Mouse (Mus musculus) v-Abl transformed pro-B cells (cell line): ENCODE data around the gene Tnrc18.

Experiments
- in situ Hi-C, 2 experiments: fragments of 400-800 bp; cut with MboI; formaldehyde crosslinking; loops; one replicate each; pipeline ENCODE4 v1.15.1; 2025; ENCODE audit not compliant: unreplicated experiment in 2 of 2

Gene Tnrc18

DNA sequence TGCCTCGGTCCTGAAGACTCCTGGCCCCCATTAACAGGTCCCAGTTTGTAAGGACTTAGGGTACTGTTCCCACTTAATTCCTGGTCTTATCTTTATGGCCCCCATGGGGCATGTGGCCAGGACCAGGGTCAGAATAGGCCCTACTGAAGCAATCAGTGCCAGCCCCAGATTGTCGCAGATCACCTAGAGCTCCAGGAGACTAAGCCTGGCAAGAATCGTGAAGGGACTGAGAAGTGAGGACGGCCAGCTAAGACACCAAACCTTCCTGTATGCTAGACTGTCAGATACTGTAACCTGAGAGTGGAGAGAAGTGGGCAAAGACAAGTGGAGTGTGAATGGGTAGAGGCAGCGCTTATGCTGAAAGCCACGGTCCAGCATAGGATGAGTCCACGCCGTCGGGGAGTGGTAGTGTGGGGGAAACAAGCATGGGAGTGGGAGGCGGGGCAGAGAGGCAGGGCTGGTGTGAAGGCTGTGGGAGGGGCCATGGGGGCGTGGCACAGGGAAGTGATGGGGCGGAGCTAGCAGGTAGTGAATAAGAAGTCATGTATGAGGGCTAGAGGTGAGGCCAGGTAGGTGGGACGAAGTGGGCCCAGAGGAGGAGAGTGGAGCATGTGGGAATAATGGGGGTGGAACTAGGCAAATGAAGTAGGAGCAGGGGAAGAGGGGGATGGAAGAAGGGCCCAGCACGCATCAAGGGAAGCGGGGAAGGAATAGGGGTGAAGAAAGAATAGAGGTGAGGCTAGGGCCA, 116.4 kb downstream of the Tnrc18 start:
- in situ Hi-C loops, result no loop called here

DNA sequence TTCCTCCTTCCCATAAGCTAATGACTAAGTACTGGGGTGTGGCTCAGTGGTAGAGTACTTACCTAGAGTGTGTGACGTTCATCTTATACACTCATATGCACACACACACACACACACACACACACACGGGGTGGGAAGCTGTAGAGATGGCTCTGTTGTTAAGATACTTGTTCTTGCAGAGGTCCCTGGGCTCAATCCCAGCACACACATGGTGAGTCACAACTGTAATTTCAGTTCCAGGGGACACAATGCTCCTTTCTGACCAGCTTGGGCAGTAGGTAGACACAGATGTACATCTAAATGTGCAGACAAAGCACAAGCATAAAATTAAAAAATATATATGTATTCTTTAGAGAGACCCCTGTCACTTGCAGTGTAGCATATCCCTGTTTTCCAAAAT, 119.7 kb downstream of the Tnrc18 start:
- in situ Hi-C loops, result no loop called here

DNA sequence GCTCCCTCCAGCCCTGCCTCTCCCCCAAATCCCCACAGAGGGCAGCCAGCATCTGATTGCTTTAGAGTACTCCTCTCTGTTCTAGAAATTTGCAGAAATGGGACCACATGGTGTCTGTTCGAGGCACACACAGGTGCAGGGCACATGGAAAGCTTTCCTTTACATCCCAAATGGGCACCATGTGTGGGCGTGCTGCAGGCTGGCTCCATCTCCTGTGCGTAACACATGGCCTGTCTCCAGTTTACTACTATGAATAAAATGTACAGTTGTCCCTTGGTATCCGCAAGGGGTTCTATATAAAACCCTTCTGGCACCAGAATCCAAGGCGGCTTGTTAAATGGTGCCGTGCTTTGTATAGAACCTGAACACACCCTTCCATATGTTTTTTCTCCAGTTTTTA, 120.6 kb downstream of the Tnrc18 start:
- in situ Hi-C loops, result no loop called here

GRCm38 (mm10) chr5:142696258-142696657, 121.2 kb downstream of the Tnrc18 start:
- in situ Hi-C loops, result no loop called here

GRCm38 (mm10) chr5:142694627-142695340, 122.7 kb downstream of the Tnrc18 start:
- in situ Hi-C loops, result no loop called here

GRCm38 (mm10) chr5:142693738-142694430, 123.6 kb downstream of the Tnrc18 start:
- in situ Hi-C loops, result no loop called here

DNA sequence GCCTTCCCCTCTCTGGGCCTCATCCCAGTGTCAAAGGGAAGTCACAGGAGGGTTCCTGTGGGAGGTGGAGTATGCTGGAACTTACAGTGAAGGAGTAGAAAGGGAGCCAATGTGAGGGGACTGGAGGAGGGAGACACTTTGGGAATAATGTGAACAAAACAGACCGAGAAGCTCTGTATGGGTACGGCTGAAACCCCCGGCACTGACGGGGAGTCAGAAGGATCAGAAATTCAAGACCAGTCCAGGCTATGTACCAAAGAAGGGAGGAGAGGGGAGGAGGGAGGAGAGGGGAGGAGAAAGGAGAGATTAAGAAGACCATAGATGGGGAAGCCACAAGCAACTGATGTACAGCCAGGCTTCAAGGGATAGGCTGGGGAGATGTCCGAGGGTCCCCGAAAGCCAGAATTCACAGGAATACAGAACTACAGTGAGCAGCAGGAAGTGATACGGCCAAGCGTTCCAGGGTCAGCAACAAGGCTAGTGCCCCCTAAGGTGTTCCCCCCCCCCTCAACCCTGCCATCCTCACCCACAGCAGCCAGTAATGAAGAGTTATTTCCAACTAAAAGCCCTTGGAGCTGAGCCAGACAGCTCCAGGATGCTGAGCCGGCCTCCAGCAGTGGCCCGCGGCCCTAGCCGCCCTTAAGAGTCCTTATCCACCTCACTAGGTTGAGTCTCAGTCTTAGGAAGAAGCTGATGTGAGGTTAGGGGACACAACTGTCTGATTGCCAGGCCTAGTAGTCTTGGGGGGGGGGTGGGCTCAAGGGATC, 124.3 kb downstream of the Tnrc18 start:
- in situ Hi-C loops, result no loop called here

DNA sequence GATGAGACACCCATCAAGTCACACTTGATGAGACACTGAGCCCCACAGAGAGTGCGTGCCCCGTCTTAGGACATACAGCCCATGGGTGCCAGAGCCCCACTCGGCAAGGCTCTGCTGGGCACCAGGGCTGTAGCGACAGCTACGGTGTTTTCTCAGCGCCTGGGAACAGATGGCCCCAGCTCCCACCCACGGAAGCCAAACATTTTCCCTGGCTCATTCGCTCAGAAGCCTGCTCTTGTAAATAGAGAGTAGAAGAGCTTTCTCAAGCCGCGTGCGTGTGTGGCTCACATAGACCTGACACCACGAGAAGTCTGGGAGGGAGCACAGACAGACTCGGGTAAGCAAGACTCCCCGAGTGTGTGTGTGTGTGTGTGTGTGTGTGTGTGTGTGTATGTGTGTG, 125.2 kb downstream of the Tnrc18 start, which contains the start of gene Slc29a4:
Slc29a4 (plus strand) TSS at position 265 of the 400 bp plus-strand sequence.
- in situ Hi-C loops, result no loop called here

- in situ Hi-C loops, result no loop called here
Observed at GRCm38 (mm10) chr5:142690343-142690742, 127.1 kb downstream of the Tnrc18 start.

GRCm38 (mm10) chr5:142688866-142689265, 128.6 kb downstream of the Tnrc18 start:
- in situ Hi-C loops, result no loop called here

DNA sequence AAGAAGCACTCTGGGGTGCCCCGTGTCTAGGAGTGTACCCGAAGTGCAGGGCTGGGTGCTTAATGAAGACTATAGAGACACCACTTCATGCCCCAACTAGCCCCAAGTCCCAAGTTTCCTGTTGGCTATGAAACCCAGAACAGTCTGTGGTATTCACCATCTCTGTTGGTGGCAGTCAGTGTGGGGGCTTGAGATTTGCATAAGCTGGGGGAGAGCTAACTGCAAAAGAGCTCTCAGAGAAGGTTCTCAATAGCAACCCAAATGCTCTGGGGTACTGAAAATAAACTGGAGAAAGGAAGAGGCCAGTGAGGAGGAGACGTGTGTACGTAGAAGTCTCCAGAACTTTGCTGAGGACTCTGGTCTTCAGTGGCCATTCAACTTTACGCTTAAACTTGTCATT, 134.9 kb downstream of the Tnrc18 start:
- in situ Hi-C loops, result no loop called here

- in situ Hi-C loops, result no loop called here
Observed at GRCm38 (mm10) chr5:142681911-142682310, 135.6 kb downstream of the Tnrc18 start.

DNA sequence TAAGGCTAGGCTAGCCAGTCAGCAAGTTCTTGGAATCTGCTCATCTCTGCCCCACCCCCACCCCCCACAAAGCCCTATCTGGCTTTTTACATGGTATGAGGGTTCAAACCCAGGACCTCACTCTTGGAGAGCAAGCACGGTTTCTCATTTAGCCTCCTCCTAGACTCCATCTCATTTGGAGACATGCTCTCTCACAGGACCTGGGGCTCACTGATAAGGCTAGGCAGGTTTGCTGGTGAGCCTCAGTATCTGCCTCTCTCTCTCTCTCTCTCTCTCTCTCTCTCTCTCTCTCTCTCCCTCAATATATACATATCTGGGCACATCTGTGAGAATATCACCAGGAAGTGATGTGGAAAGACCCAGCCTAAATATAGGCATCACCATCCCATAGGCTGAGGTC, 138.4 kb downstream of the Tnrc18 start:
- in situ Hi-C loops, result no loop called here

GRCm38 (mm10) chr5:142678141-142678571, 139.3 kb downstream of the Tnrc18 start:
- in situ Hi-C loops, result no loop called here
